8 mouse cellular contexts compared by ENCODE assay signal in the genomic region with DNA sequence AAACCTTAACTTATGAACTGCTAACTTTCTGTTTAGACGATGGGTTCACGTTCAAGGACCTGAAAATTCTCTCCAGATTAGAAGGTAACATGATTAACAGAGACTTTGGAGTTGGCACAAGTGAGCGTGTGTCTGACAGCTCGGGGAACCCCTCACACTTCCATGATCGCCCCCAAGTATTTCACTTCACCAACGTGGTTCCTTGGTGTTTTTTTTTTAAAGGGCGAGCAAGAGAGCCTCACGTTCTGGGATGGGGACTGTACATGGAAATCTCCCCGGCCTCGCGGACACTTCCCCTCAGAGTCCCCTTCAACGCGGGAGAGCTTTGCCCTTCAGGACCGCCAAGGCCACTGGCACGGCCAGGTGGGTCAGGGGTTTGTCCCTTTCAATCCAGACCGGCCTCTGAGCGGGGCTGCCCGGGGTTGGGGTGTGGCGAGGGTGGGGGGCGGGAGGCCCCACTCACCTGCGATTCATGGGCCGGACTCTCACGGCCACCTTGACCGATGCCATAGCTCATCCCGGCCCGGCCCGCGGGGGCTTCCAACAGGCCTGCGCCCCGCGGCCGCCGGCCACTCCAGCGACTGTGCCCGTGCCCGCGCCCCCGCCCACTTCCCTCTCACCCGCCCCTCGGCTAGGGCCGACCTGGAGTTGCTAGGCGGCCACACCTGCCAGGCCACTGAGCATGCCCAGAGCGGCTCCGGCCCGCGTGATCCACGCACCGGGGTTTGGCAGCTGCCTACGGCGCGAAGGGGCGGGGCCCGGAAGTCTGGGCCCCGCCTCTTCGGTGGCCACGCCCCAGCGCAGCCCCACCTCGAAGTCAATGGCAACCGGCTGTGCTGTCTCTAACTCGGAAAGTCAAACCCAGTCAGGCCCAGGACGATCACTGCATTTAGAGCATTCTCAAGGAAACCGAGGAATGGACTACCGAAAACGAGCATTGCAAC. TPM values are rescaled to one million over a fixed set of nuclear protein-coding genes. Genes with fewer than 3 reads are reported as not detected.
DNase-seq lines count a peak whose midpoint lies in the region; ATAC-seq and TF ChIP-seq lines count a peak whose summit lies in the region.

TSS of gene Kif16b (minus strand) at position 670 of the 944 bp plus-strand sequence.

- H3K4me2 ChIP-seq in heart, embryonic 12.5 days: peak within 1 kb of the TSS; percentile 86
- peak within 1 kb of the TSS; percentile 95 for H3K4me2 ChIP-seq in kidney, postnatal 0 days (ENCODE audit: low read length)
- peak within 1 kb of the TSS; percentile 91 for H3K4me2 ChIP-seq in liver, embryonic 11.5 days
- H3K4me2 ChIP-seq in stomach, embryonic 14.5 days (replicated peaks; ENCODE audit: low read depth, low read length): peak within 1 kb of the TSS; percentile 58

- H3ac ChIP-seq in C2C12 (ENCODE audit: control insufficient read depth, insufficient read length, low read depth): peak within 1 kb of the TSS; percentile 64

- H3K27ac ChIP-seq in heart, embryonic 12.5 days (ENCODE audit: poor library complexity, severe bottlenecking): peak within 1 kb of the TSS; percentile 55
- H3K27ac ChIP-seq in kidney, postnatal 0 days: peak within 1 kb of the TSS; percentile 67
- H3K27ac ChIP-seq in liver, embryonic 11.5 days (ENCODE audit: low read depth, low read length): peak within 1 kb of the TSS; percentile 48; the same call in 1 of the 2 replicates
- H3K27ac ChIP-seq in stomach, embryonic 14.5 days (ENCODE audit: low read length): peak within 1 kb of the TSS; percentile 66; the same call in 1 of the 2 replicates

- peak within 1 kb of the TSS; percentile 88 for H3K9ac ChIP-seq in heart, embryonic 12.5 days
- H3K9ac ChIP-seq in kidney, postnatal 0 days (ENCODE audit: low read depth, low read length): peak within 1 kb of the TSS; percentile 82
- H3K9ac ChIP-seq in liver, embryonic 11.5 days (ENCODE audit: low read depth, low read length): peak within 1 kb of the TSS; percentile 80
- peak within 1 kb of the TSS; percentile 73 for H3K9ac ChIP-seq in stomach, embryonic 14.5 days (replicated peaks; ENCODE audit: low read depth, low read length)

- no peak for TF ChIP-seq CTCF in C2C12 (IDR thresholded peaks at IDR 0.05; ENCODE audit: control insufficient read depth, insufficient read depth, insufficient read length)
- TF ChIP-seq CTCF in kidney, postnatal 0 days (IDR thresholded peaks at IDR 0.05; ENCODE audit: low read depth): no peak

- H3K36me3 ChIP-seq in C2C12 (ENCODE audit: control insufficient read depth, insufficient read depth): no peaks in the 10 kb centered on the region
- H3K36me3 ChIP-seq in heart, embryonic 12.5 days: no peaks in the 10 kb centered on the region
- H3K36me3 ChIP-seq in kidney, postnatal 0 days (ENCODE audit: insufficient read depth, low read length): no peaks in the 10 kb centered on the region
- no peaks in the 10 kb centered on the region for H3K36me3 ChIP-seq in liver, embryonic 11.5 days (ENCODE audit: control insufficient read depth, insufficient read depth, low read length)
- H3K36me3 ChIP-seq in stomach, embryonic 14.5 days (ENCODE audit: control insufficient read depth, insufficient read depth, low read length): no peaks in the 10 kb centered on the region

- peak; percentile 62 for DNase-seq in brain, embryonic 18.5 days (ENCODE audit: low read depth, low spot score)
- peak; percentile 94 for DNase-seq in kidney, postnatal 0 days (ENCODE audit: low spot score)
- DNase-seq in liver, embryonic 11.5 days (ENCODE audit: low spot score): peak; percentile 92
- peak; percentile 96 for DNase-seq in naive thymus-derived CD4-positive, alpha-beta T cell, adult 2 months (ENCODE audit: low read depth)

- WGBS in heart, embryonic 12.5 days: 1% methylated on average over 64 of the region's 64 CpGs
- WGBS in kidney, postnatal 0 days: under 1% methylated on average over 64 of the region's 64 CpGs
- 1% methylated on average over 62 of the region's 64 CpGs for WGBS in liver, embryonic 11.5 days
- under 1% methylated on average over 64 of the region's 64 CpGs for WGBS in stomach, embryonic 14.5 days

- H3K4me3 ChIP-seq in C2C12 (ENCODE audit: insufficient read depth, poor library complexity, severe bottlenecking): peak within 1 kb of the TSS; percentile 52
- H3K4me3 ChIP-seq in heart, embryonic 12.5 days: peak within 1 kb of the TSS; percentile 77
- H3K4me3 ChIP-seq in kidney, postnatal 0 days (replicated peaks; ENCODE audit: low read depth, low read length): peak within 1 kb of the TSS; percentile 87
- peak within 1 kb of the TSS; percentile 78 for H3K4me3 ChIP-seq in liver, embryonic 11.5 days (ENCODE audit: low read depth, low read length)
- peak within 1 kb of the TSS; percentile 80 for H3K4me3 ChIP-seq in stomach, embryonic 14.5 days (ENCODE audit: low read depth, low read length)

- peak; percentile 84 for ATAC-seq in erythroid progenitor cell, adult 5-6 weeks (replicated peaks; ENCODE audit: low FRiP score, poor library complexity, severe bottlenecking)
- peak; percentile 94 for ATAC-seq in heart, embryonic 12.5 days (ENCODE audit: insufficient number of reproducible peaks, low FRiP score)
- peak; percentile 95 for ATAC-seq in kidney, postnatal 0 days (replicated peaks; ENCODE audit: low FRiP score, low read depth)
- ATAC-seq in liver, embryonic 11.5 days (replicated peaks; ENCODE audit: low FRiP score): peak; percentile 90
- ATAC-seq in stomach, embryonic 14.5 days (ENCODE audit: insufficient number of reproducible peaks, insufficient read depth, low FRiP score, low read depth): peak; percentile 94

- no peaks in the 10 kb centered on the region for H3K79me2 ChIP-seq in C2C12 (ENCODE audit: control insufficient read depth, insufficient read depth)

- no peaks in the 10 kb centered on the region for H3K9me3 ChIP-seq in heart, embryonic 12.5 days (replicated peaks)
- H3K9me3 ChIP-seq in kidney, postnatal 0 days (replicated peaks; ENCODE audit: low read length): no peaks in the 10 kb centered on the region
- H3K9me3 ChIP-seq in liver, embryonic 11.5 days (ENCODE audit: control insufficient read depth, low read length): no peaks in the 10 kb centered on the region
- H3K9me3 ChIP-seq in stomach, embryonic 14.5 days (ENCODE audit: control insufficient read depth, low read depth, low read length): no peaks in the 10 kb centered on the region

- peaks cover 10% of the 10 kb centered on the region for H3K4me1 ChIP-seq in heart, embryonic 12.5 days (replicated peaks)
- H3K4me1 ChIP-seq in kidney, postnatal 0 days (replicated peaks; ENCODE audit: insufficient read depth, low read length): peaks cover 5% of the 10 kb centered on the region; the same call in 1 of the 2 replicates
- peaks cover 2% of the 10 kb centered on the region; the same call in 1 of the 2 replicates for H3K4me1 ChIP-seq in liver, embryonic 11.5 days (replicated peaks; ENCODE audit: control insufficient read depth, insufficient read depth, low read length)
- no peaks in the 10 kb centered on the region for H3K4me1 ChIP-seq in stomach, embryonic 14.5 days (ENCODE audit: control insufficient read depth, insufficient read depth, low read length)

- H3K79me3 ChIP-seq in C2C12 (ENCODE audit: low read depth): peaks cover 3% of the 10 kb centered on the region

- no peaks in the 10 kb centered on the region for H3K27me3 ChIP-seq in C2C12 (ENCODE audit: control insufficient read depth, insufficient read depth, insufficient read length)
- H3K27me3 ChIP-seq in heart, embryonic 12.5 days (replicated peaks): no peaks in the 10 kb centered on the region
- H3K27me3 ChIP-seq in kidney, postnatal 0 days (ENCODE audit: insufficient read depth, low read length): no peaks in the 10 kb centered on the region
- no peaks in the 10 kb centered on the region for H3K27me3 ChIP-seq in liver, embryonic 11.5 days (replicated peaks; ENCODE audit: control insufficient read depth, insufficient read depth, low read length)
- no peaks in the 10 kb centered on the region for H3K27me3 ChIP-seq in stomach, embryonic 14.5 days (ENCODE audit: control insufficient read depth, insufficient read depth, low read length)

TF ChIP-seq in C2C12, 6 proteins besides CTCF, POLR2A, EP300 and RAD21:
- TF ChIP-seq USF1 (IDR thresholded peaks at IDR 0.05; ENCODE audit: low read depth) (no peak), FOSL1 (IDR thresholded peaks at IDR 0.05; ENCODE audit: insufficient read depth, low read length, poor library complexity, severe bottlenecking) (no peak), CEBPB (IDR thresholded peaks at IDR 0.05; ENCODE audit: low read depth) (no peak), MYOG (IDR thresholded peaks at IDR 0.05; ENCODE audit: control insufficient read depth, extremely low read depth, insufficient read length) (no peak), MAX (IDR thresholded peaks at IDR 0.05) (no peak), MYOD1 (IDR thresholded peaks at IDR 0.05; ENCODE audit: control insufficient read depth, insufficient read length, low read depth) (no peak)

RNA-seq across cellular contexts. Expression of gene Kif16b, which starts in this region (rescaled TPM):
- 2.2 TPM for polyA plus RNA-seq in C2C12 (2012; fragmentation: generic; extraction: Trizol)
- 2.2 and 15.5 TPM in 2 replicates for total RNA-seq in erythroid progenitor cell, adult 5-6 weeks (2015; ENCODE audit: low replicate concordance)
- 2.3 and 9.5 TPM in 2 replicates for total RNA-seq in erythroid progenitor cell, adult 5-6 weeks (2017; ENCODE audit: low replicate concordance)
- 13.9 and 15.7 TPM in 2 replicates for polyA plus RNA-seq in heart, embryonic 12.5 days (2016; fragmentation: Nextera tagmentation; extraction: Ambion mirVana)
- 18.9 and 21.8 TPM in 2 replicates for polyA plus RNA-seq in kidney, postnatal 0 days (2015; fragmentation: Nextera tagmentation; extraction: Ambion mirVana)
- polyA plus RNA-seq in liver, embryonic 11.5 days (2014; fragmentation: Nextera tagmentation; extraction: Ambion mirVana): 6.3 and 6.7 TPM in 2 replicates
- polyA plus RNA-seq in stomach, embryonic 14.5 days (2014; fragmentation: Nextera tagmentation; extraction: Ambion mirVana): 12.9 and 13.5 TPM in 2 replicates

Comparison
In these comparisons a context has a peak if more than half of its experiments do, and no peak if none do; other contexts are left out.
1. Peak in every context shown above with its lines: DNase-seq, ATAC-seq, H3K4me3 ChIP-seq and H3K27ac ChIP-seq.